Mouse (Mus musculus) gastrocnemius, postnatal 10 days (tissue): Measurements from ENCODE around the gene Hnrnpab. TPM values are rescaled to one million over a fixed set of nuclear protein-coding genes. Genes with fewer than 3 reads are reported as not detected.

ENCODE experiments used
- DNase-seq: peaks from one replicate; pipeline ENCODE4 v3.0.0; 2021; ENCODE audit warnings: mixed read lengths
- total RNA-seq, 2 experiments: library from RNA; stranded (reverse); gene quantifications; 2 replicates each; pipeline ENCODE4 v1.2.3; 2021

Hnrnpab gene
- total RNA-seq, 2 experiments from 2014 or later: 180 to 186 TPM

GRCm38 (mm10) chr11:51605602-51606446 is 823 bp downstream of the Hnrnpab start:
- peak; percentile 85 for DNase-seq

- DNase-seq: no peak
Observed at GRCm38 (mm10) chr11:51602253-51602652, 4.4 kb downstream of the Hnrnpab start.

- DNase-seq: no peak
Observed at GRCm38 (mm10) chr11:51597553-51597952, 9.1 kb downstream of the Hnrnpab start.

- no peak for DNase-seq
Observed at GRCm38 (mm10) chr11:51595459-51596083, 11.1 kb downstream of the Hnrnpab start.

- no peak for DNase-seq
Observed at GRCm38 (mm10) chr11:51594715-51595350, 11.8 kb downstream of the Hnrnpab start.

GRCm38 (mm10) chr11:51593849-51594248 is 12.8 kb downstream of the Hnrnpab start:
- no peak for DNase-seq

- DNase-seq: no peak
Observed at GRCm38 (mm10) chr11:51593368-51593767, 13.3 kb downstream of the Hnrnpab start.

- no peak for DNase-seq
Observed at GRCm38 (mm10) chr11:51591915-51592314, 14.7 kb downstream of the Hnrnpab start.

GRCm38 (mm10) chr11:51591168-51591567 is 15.5 kb downstream of the Hnrnpab start:
- no peak for DNase-seq

GRCm38 (mm10) chr11:51590002-51590401 is 16.6 kb downstream of the Hnrnpab start:
- DNase-seq: no peak

- no peak for DNase-seq
Observed at GRCm38 (mm10) chr11:51588833-51589232, 17.8 kb downstream of the Hnrnpab start.

- no peak for DNase-seq
Observed at GRCm38 (mm10) chr11:51587059-51587458, 19.6 kb downstream of the Hnrnpab start.

- no peak for DNase-seq
Observed at GRCm38 (mm10) chr11:51586411-51586810, 20.2 kb downstream of the Hnrnpab start.

GRCm38 (mm10) chr11:51585608-51586252 is 20.9 kb downstream of the Hnrnpab start:
- no peak for DNase-seq

- peak; percentile 97 for DNase-seq
Observed at GRCm38 (mm10) chr11:51584431-51585248, 22.0 kb downstream of the Hnrnpab start, which contains the start of gene Phykpl. Gene Phykpl (plus strand): TSS chr11:51584757.

- peak; percentile 14 for DNase-seq
Observed at GRCm38 (mm10) chr11:51584057-51584430, 22.6 kb downstream of the Hnrnpab start.

- peak; percentile 72 for DNase-seq
Observed at GRCm38 (mm10) chr11:51582713-51583112, 23.9 kb downstream of the Hnrnpab start.

- no peak for DNase-seq
Observed at GRCm38 (mm10) chr11:51579024-51579423, 27.6 kb downstream of the Hnrnpab start.

GRCm38 (mm10) chr11:51577587-51577986 is 29.1 kb downstream of the Hnrnpab start:
- no peak for DNase-seq

- no peak for DNase-seq
Observed at GRCm38 (mm10) chr11:51576454-51576853, 30.2 kb downstream of the Hnrnpab start.

GRCm38 (mm10) chr11:51568801-51569200 is 37.8 kb downstream of the Hnrnpab start:
- DNase-seq: no peak

- no peak for DNase-seq
Observed at GRCm38 (mm10) chr11:51565951-51566350, 40.7 kb downstream of the Hnrnpab start.
